9 mouse cellular contexts compared by ENCODE assay signal in genomic region chr16:15294911-15295659, GRCm38 (mm10). TPM values are rescaled to one million over a fixed set of nuclear protein-coding genes. Genes with fewer than 3 reads are reported as not detected.
DNase-seq lines count a peak whose midpoint lies in the region; ATAC-seq and TF ChIP-seq lines count a peak whose summit lies in the region.
"Had no signal": no experiment of that assay in that cellular context is flagged by ENCODE, and none has a peak within 500 bp of the region (broad histone marks: within the 10 kb centered on the region; RNA-seq: fewer than 3 reads in every experiment).

No protein-coding gene starts in this region.

- no peaks in the 10 kb centered on the region for H3K4me1 ChIP-seq in heart, postnatal 0 days (ENCODE audit: control insufficient read depth, insufficient read depth)
- H3K4me1 ChIP-seq in limb, embryonic 14.5 days (ENCODE audit: control insufficient read depth, insufficient read depth, low read length) = peaks cover 20% of the 10 kb centered on the region

- no peak overlapping the region for H3K27ac ChIP-seq in left cerebral cortex, adult 2 months
- H3K27ac ChIP-seq in heart, postnatal 0 days (ENCODE audit: low read depth) = no peak overlapping the region
- H3K27ac ChIP-seq in limb, embryonic 14.5 days (replicated peaks; ENCODE audit: low read depth, low read length) = peak overlapping the region; percentile 39

- H3K36me3 ChIP-seq in heart, postnatal 0 days (replicated peaks; ENCODE audit: control insufficient read depth, insufficient read depth, low read length) = no peaks in the 10 kb centered on the region
- H3K36me3 ChIP-seq in limb, embryonic 14.5 days (ENCODE audit: control insufficient read depth, insufficient read depth, low read length) = no peaks in the 10 kb centered on the region

- no peak overlapping the region for H3K4me3 ChIP-seq in left cerebral cortex, adult 2 months
- H3K4me3 ChIP-seq in heart, postnatal 0 days (ENCODE audit: low read depth, low read length) = no peak overlapping the region
- H3K4me3 ChIP-seq in limb, embryonic 14.5 days (replicated peaks; ENCODE audit: low read length) = no peak overlapping the region

- DNase-seq in left cerebral cortex, adult 2 months (ENCODE audit: extremely low spot score in 1 of 2, low spot score in 2 of 2) = no peak
- DNase-seq in left cerebral cortex, adult 11 months (ENCODE audit: low spot score) = no peak
- DNase-seq in adrenal gland, postnatal 14 days = peak; percentile 59
- DNase-seq in heart, postnatal 0 days (ENCODE audit: low spot score) = no peak
- DNase-seq in limb, embryonic 14.5 days (ENCODE audit: low spot score) = peak; percentile 96
- DNase-seq in urinary bladder, postnatal 4 days (ENCODE audit: low spot score in 2 of 2) = no peak
- no peak for DNase-seq in right cerebral cortex, postnatal 14 days

- TF ChIP-seq CTCF in left cerebral cortex, adult 2 months (IDR thresholded peaks at IDR 0.05) = peak; percentile 35
- peak; percentile 36 for TF ChIP-seq CTCF in heart, postnatal 0 days (IDR thresholded peaks at IDR 0.05; ENCODE audit: low read depth)

- 58% methylated on average over 8 of the region's 8 CpGs for WGBS in heart, postnatal 0 days
- 6% methylated on average over 8 of the region's 8 CpGs for WGBS in limb, embryonic 14.5 days

- H3K27me3 ChIP-seq in heart, postnatal 0 days (ENCODE audit: control insufficient read depth, insufficient read depth, low read length) = no peaks in the 10 kb centered on the region
- H3K27me3 ChIP-seq in limb, embryonic 14.5 days (ENCODE audit: control insufficient read depth, insufficient read depth, low read length) = no peaks in the 10 kb centered on the region

- no peak for TF ChIP-seq EP300 in heart, postnatal 0 days (IDR thresholded peaks at IDR 0.05; ENCODE audit: low read depth)

- intact Hi-C loops in left cerebral cortex, adult 2 months (cut with DNase I) = loop anchor here (1.0 kb wide), 1 partner anchor 593 kb away; no protein-coding TSS in a partner anchor

- no peak overlapping the region for H3K9ac ChIP-seq in heart, postnatal 0 days (replicated peaks; ENCODE audit: low read depth, low read length)
- H3K9ac ChIP-seq in limb, embryonic 14.5 days (ENCODE audit: low read depth, low read length, severe bottlenecking) = no peak overlapping the region

- H3K4me2 ChIP-seq in heart, postnatal 0 days (ENCODE audit: low read depth, low read length) = no peak overlapping the region
- no peak overlapping the region for H3K4me2 ChIP-seq in limb, embryonic 14.5 days (replicated peaks; ENCODE audit: low read depth, low read length, severe bottlenecking)

- H3K9me3 ChIP-seq in heart, postnatal 0 days (replicated peaks; ENCODE audit: control insufficient read depth, low read length) = no peaks in the 10 kb centered on the region
- H3K9me3 ChIP-seq in limb, embryonic 14.5 days (ENCODE audit: control insufficient read depth, low read length) = no peaks in the 10 kb centered on the region

- ATAC-seq in heart, postnatal 0 days (ENCODE audit: insufficient read depth, low read depth) = no peak
- ATAC-seq in limb, embryonic 14.5 days (ENCODE audit: low FRiP score, low read depth) = peak; percentile 89
- ATAC-seq in erythroblast, adult 5-6 weeks (replicated peaks; ENCODE audit: low FRiP score, poor library complexity, severe bottlenecking) = no peak

- no peak for TF ChIP-seq POLR2A in limb, embryonic 14.5 days (IDR thresholded peaks at IDR 0.05; ENCODE audit: borderline replicate concordance, extremely low read depth, insufficient read depth, insufficient read length)

RNA-seq across cellular contexts. Expression of gene Gm21897, which starts 22.2 kb away (rescaled TPM):
- total RNA-seq in left cerebral cortex, adult 2 months (2021) = not detected
- not detected in 2 replicates for total RNA-seq in adrenal gland, postnatal 14 days (2021)
- not detected in 2 replicates for total RNA-seq in heart, postnatal 0 days (2014; rRNA removed; ENCODE audit: low replicate concordance)
- polyA plus RNA-seq in heart, postnatal 0 days (2015; fragmentation: Nextera tagmentation; extraction: Ambion mirVana) = not detected in 2 replicates
- polyA plus RNA-seq in limb, embryonic 14.5 days (2012; rRNA removed) = not detected in 2 replicates
- not detected in 2 replicates for polyA plus RNA-seq in limb, embryonic 14.5 days (2014; fragmentation: Nextera tagmentation; extraction: Ambion mirVana)
- not detected in 2 replicates for total RNA-seq in erythroblast, adult 5-6 weeks (2015; ENCODE audit: low replicate concordance)
- total RNA-seq in erythroblast, adult 5-6 weeks (2017; ENCODE audit: low replicate concordance) = 0.26 TPM in 1 of 2 replicates, not detected in the other
- total RNA-seq: layer of hippocampus, postnatal 25 days had no signal

Comparison
In these comparisons a context has a peak if more than half of its experiments do, and no peak if none do; other contexts are left out.
1. DNase-seq: peak in adrenal gland, postnatal 14 days (single experiment) and limb, embryonic 14.5 days (single experiment); none in left cerebral cortex, adult 2 months (0 of 2), left cerebral cortex, adult 11 months (single experiment), heart, postnatal 0 days (single experiment), urinary bladder, postnatal 4 days (0 of 2) and right cerebral cortex, postnatal 14 days (single experiment).